Mouse (Mus musculus) kidney, postnatal 36 days (tissue): ENCODE results near the gene Lama5.

Experiments used
- DNase-seq, 2 experiments: peaks; one replicate each; pipeline ENCODE4 v3.0.0; 2021 to 2022; ENCODE audit warnings: mixed read lengths in 2 of 2

Lama5 gene

DNA sequence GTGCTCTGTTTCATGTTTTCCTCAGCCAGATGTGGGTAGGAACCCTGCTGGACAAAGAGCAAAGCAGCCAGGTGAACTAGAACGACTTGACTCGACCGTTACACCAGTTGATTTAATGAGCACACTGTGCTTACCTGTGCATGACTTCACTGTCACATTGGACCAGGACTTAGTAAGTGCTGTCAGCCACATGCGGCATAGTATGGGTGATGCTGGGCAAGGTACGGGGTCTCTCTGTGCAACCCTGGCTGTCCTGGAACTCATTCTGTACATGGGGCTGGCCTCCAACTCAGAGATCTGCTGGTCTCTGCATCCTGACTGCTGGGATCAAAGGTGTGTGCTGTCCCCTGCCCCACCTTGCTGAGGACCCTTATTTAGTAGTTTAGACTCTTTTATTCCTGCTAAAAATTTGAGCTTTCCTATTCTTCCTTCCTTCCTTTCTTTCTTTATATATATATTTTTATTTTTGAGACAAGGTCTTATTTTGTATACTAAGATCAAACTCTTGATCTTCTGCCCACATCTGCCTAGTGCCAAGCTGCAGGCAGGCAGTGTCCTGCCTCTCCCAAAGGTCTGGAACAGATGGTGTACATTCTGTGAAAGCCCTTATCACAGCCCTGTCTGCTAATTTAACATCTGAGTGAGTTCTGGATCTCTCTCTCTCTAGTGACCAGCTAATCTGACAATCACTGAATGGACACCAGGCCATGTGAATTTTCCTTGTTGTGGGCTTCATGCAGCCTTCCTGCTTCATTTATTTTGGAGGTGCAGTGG, 29.0 kb upstream of the Lama5 start:
- peak; percentile 38 to 40 for DNase-seq

DNA sequence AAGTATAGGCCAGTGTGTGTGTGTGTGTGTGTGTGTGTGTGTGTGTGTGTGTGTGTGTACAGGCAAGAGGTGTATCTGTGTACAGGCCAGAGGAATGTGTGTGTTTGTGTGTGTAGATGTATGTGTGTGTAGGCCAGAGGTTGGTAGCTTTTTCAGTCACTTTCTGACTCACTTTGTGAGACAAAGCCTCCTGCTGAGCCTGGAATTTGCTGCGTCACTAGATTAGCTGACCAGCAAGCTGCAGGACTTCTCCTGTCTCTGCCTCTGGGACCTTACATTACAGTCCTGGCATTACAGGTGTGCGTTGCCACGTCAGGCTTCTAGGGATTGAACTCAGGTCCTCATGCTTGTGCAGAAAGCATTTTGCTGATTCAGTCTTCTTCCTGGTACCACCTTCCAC, 26.2 kb upstream of the Lama5 start:
- no peak for DNase-seq

DNA sequence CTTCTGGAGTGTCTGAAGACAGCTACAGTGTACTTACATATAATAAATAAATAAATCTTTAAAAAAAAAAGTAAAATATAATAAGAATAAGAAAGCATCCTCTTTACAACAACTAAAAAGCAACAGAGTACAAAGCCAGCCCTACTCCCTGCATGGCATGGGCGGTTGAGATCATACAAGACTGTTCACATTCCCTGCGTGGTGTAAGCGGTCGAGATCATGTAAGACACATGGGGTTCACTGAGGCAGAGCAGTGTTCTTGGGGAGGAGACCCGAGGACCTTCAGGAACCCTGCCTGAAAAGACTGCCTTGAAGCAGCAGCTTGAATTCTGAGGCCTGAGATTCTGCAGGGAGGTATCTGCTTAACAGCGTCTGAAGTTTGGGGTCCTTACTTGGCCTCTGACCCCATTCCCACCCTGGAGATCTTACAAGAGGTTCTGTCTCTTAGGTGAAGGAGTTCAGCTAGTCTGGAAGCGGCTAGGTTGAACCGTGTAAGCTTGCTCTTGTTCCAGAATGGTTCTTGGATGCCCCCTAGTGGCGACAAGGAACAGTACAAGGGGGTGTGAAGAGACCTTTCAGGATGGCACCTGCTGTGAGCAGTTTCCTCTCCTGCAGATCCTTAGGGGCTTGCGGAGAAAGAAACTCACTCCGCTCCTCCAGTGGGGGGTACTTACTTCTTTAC, 25.4 kb upstream of the Lama5 start:
- DNase-seq: peak; percentile 85 to 88

DNA sequence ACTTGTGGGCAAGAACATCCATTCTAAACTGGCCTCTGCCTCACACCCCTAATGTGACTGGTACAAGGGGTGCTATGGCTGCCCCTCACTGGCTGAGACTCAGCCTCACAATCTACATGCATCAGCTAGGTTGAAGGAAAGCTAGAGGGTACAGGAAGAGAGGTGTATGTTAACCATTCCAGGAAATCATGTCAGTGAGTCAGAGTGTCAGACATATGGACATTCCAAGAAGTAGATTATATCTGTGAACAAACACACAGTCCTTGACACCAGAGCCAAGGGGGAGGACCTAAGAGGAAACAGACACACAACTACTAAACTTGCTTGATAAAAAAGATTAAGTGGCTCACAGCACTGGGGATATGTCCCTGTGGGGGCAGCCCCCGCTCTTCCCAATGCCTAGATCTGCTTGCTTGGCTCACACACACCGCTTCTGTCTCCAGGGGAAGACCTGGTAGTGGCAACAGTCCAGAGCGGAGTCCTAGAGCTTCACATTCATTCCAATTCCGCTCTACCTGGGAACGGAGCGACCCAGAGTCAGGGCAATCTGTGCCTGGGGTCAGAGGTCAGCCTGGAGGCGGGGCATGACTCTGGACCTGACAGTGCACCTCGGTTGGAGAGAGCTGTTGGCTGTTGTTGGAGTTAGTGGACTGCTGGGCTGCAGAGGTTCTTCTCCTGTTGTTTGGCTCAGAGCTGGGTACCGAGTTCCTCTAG, 23.4 kb upstream of the Lama5 start:
- peak; percentile 63 to 76 for DNase-seq

DNA sequence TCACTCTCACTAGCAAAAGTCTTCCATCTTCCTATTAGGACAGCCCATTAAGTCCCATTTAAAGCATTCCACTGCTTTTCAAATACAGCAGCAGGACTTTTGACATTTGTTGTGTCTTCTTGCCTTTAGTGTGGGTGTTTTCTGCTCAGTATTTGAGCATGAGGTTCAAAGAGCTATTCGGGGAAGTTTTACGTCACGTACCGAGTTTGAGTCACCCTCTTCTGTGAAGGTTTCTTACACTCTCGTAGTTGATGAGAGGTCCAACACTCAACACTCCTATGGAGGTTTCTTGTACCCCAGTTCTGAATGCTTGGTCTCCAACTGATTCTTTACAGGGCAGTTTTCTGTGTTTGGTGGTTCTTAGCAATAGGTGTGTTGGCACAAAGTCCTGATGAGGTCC, 22.3 kb upstream of the Lama5 start:
- DNase-seq: no peak

DNA sequence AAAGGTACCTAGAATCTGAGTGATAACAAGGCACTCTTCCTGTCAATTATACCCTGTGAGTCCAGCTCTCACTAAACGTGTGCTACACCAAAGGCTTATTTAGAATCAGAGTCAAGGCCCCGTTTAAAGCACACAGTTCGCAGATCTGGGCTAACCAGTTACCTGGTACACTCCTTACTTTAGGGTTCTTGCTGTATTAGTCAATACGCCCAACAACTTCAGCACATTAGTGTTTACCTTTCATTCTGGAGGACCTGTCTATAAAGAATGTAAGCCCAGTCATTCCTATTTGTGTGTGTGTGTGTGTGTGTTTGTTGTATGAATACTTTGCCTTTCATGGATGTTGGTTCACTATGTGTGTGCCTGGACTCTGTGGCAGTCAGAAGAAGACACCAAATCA, 17.4 kb upstream of the Lama5 start:
- DNase-seq: no peak

DNA sequence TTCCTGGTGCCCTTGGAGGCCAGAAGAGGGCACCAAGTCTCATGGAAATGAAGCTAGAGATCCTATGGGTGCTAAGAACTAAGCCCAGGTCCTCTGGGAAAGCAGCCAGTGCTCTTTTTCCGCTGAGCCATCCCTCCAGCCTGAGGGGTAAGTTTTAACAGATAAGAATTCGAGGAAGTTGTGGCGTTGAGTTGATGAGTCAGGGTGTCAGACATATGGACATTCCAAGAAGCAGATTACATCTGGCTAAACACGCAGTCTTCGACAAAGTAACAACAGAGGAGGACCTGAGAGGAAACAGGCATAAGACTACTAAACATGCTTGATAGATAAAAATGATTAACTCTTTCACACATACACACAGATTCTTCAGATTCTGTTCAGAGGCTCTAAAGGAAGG, 12.9 kb upstream of the Lama5 start:
- no peak for DNase-seq

DNA sequence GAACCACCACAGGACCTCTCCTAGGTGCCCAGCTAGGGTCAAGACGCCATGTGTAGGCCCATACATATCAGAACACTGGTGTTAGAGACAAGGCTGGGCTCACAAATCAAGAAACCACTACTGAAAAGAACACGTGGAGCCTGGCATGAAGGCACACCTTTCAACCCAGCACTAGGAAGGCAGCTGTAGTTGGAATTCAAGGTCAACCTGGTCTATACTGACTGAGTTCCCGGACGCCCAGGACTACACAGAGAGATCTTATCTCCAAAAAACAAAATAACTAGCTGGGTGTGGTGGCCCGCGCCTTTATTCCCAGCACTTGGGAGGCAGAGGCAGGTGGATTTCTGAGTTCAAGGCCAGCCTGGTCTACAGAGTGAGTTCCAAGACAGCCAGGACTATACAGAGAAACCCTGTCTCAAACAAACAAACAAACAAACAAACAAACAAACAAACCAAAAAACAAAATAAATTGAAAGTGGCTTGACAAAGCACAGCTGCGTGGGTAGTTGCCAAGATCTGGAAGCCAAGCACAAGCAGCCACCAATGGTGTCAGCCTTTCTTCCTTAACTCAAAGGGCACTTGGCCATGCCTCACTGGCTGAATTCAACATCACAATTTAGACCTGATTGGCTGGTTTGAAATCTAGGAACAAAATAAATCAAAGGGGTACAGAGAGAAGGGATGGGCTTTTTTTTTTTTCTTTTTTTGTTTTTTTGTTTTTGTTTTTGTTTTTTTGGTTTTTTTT, 12.1 kb upstream of the Lama5 start:
- peak in 1 of 2 experiments; percentile 59 for DNase-seq

DNA sequence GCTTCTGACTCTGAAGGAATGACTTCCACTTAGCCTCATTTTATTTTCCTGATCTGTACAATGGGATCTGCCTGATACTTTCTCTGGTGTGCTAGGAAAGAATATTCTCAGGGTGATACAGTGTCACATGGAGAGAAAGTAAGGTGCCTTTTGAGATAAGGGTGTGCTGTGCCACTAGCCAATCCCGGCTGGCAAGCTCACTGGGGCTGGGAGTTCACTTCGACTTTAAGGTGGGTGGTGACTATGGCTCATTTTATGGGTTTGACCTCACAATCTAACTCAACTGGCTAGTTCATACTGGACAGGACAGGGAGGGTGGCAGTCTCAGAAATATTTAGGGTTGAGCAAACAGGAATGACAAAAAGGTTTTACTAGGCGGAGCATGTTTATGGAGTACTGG, 11.3 kb upstream of the Lama5 start:
- DNase-seq: peak in 1 of 2 experiments; percentile 31

DNA sequence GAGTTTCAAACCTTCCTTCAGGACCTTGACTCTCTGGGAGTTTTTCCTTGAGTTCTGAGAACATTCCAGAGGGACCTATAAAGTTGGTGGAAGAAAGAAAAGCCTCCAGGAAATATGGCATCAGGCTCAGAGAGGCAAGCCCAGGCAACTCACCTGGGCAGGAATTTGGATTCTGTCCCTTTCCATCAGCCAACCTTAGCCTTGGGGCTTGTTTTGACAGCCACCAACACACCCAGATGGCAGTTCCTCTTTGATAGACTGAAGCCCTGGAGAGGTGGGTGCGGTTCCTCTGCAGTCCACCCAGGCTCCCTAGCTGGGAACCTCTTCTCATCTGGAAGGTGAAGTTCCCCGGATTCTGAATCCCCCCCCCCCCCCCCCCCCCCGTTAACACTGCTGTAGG, 10.8 kb upstream of the Lama5 start:
- DNase-seq: peak in 1 of 2 experiments; percentile 8

DNA sequence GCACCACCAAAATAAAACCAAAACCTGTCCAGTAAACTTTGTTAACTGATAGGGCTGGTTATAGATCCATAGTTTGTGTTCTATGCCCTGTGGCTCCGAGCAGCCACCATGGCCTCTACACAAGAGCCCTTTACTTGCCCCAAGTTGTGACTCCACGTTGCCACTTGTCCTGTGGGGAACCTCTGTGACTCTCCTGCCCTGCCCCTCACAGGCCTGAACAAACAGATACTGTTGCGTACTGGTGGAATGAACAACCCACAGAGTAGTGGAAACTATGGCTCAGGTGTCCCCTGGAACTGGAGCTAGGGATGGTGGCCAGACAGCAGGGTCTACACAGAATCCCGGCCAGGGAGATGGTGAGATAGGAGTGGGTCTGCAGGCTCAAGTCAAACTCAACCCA, 10.1 kb upstream of the Lama5 start:
- no peak for DNase-seq

DNA sequence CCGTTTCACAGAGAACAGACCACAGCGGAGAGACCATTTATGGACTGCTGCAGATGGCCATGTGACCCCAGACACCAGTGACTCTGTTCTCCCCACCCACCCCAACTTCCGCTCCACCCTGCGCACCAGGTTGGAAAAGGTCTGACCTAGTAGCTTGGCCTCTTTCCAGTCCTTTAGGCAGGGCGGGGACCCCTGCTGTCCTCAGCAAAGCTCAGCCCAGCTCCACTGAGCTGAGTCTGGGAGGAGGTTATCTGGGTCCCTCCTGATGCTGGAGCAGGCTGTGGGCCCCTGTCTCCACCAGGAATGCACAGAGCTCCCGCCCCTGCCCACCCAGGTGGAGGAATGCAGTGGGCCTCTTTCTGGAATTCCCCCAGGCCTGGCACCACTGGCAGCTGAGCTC, 9.3 kb upstream of the Lama5 start:
- DNase-seq: no peak

DNA sequence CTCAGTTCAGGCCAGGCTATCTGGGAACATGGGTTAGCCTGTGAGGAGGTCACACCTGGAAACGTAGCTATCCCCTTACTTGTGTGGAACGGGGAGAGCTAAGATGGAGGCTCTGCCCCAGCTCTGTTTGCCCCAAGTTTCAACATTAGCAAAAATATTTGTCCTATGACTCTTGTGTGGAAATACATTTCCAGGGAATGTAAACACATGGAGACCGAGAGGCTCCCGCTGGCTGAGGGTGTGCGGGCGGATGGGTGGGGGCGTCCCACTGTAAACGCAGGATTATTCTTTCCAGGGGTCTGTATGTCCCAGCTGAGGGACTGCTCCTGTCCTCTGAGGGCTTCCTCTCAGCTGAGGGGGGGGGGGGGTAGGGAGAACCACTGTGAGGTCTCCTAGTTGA, 8.7 kb upstream of the Lama5 start:
- no peak for DNase-seq

DNA sequence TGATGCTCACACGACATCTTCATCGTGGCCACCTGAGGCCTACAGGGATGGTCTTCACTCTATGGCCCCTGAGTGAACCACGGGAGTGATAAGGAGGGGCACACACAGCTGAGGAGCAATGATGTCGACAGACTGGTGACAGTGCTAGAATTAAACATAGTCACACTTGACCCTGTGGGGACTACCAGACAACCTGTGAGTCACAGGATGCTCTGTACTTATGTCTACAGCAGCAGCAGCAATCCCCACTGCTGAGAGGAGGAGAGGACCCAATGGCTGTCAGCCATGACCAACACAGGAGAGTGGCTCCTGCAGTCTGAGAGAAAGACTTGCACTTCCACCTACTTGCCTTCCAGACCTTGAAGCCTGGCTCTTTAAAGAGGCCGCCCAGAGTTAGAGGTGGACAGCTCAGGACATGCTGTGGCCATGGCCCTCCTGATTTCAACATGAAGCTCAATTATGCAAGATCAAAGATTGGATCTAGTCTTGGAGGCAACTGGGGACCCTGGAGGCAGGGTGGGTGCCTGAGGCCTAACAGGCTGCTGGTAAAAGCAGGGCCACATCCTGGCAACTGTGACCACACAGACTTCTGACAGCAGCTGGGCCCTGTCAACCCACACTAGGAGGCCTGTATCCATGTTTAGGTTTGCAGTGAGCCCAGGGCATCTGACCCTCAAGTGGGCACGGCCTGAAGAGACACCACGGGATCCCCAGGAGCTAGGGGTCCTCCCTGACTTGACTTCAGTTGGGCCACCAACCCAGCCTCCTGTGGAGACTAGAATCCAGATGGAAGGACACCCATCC, 7.6 kb upstream of the Lama5 start:
- no peak for DNase-seq

DNA sequence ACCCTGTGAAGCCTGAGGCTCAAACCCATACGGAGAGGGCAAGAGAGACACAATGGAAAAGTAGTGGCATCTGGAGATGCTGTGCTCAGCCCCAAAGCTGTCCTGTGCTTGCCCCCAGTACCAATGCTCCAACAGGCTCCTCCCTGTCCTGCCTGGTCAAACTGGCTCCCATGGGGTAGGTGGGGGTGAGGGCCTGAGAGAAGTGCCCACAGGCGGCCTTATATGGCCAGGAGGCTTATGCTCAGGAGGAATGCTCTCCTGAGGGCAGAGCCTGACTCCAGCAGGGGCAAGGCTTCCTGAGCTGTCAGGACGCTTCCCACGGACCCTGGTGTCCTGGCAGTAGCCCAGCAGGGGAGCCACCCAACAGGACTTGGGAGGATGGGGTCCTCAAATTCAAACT, 4.8 kb upstream of the Lama5 start:
- peak in 1 of 2 experiments; percentile 2 for DNase-seq

DNA sequence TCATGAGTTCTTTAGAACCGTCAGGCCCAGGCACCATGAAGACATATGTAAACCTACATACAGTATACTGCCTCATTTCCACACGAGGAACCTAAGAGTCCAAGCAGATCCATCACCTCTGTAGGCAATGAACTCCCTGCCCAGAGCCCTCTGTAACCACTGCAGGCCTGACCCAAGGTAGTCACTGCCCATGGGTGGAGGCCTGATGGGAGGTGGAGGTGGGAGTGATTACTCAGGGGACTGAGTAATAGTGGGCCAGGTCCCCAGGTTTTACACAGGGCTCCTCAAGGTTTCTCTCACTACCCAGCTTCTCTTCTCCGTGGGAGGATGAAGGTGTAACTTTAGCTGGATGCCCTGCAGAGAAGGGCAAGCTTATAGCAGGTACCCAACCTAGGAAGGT, 3.5 kb upstream of the Lama5 start:
- peak in 1 of 2 experiments; percentile 1 for DNase-seq

DNA sequence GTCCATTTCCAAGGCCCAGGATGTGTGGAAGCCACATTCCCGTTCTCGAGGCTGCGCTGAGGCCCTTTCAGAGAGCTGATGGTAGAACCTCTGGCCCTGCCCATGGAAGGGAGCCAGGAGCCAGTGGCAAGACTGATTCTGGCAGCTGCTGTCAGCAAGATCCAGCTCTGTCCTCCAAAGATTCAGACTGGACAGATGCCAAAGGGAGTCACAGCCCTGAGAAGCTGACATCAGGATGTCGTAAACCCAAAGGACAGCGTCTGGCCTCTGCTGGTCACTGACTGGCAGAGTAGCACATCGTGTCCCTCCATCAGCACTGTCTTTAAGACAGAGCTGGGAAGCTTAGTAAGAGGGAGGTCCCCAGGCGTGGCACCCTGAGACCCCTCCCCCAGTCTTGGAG, 2.9 kb upstream of the Lama5 start:
- DNase-seq: peak; percentile 78 to 86

DNA sequence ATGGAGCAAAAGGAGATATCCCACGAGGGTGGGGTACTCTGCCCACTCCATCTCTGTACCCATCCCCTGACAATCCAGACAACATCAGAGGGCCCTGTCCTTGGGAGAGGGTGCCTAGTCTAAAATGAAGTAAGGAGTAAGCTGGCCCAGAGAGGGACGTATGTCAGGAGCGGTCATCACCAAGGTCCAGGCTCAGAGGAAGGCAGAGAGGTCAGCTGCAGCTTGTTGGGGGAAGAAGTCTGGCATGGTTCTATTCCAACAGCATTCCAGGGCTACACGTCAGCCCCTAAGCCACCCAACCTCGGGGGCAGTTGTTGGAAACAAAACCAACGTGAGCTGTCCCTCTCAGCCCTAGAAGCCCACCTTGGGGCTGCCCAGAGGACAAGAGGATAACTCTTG, 2.4 kb upstream of the Lama5 start:
- DNase-seq: no peak

DNA sequence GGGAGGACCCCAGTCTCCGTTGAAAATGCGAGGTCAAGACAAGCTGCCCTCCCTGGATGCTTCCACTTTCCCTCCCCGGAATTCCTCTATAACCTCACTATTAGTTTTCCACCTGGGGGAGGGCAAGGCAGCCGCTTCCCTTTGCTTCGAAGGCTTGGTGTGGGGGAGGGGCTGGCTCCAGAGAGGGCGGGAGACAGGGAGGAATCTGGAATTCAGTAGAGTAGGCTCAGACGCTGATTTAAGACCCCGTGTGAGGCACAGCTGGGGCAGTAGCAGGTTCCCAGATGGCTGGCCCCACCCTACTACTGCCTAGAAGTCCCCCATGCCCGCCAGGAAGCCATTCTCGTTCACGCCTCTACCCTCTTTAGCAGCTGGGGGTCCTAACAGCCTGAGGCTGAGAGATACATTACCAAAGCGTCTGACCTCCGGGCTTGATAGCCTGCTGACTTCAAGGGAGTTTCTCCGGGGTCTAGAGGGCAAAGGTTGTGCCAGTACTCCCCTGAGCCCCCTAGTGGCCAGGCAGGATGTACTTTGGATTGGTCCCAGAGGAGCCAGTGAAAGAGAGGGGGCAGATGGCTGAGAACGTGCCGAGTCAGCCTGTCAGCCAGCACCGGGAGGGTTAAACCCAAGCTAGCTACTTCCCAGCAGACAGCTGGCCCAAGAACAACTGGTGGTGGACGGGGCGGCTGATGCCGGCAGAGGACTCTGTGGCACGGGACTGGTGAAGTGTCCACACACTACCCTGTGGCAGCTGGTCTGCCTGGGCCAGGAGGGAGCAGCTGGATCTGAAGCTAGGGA, 1.8 kb upstream of the Lama5 start:
- DNase-seq: peak; percentile 86 to 88

DNA sequence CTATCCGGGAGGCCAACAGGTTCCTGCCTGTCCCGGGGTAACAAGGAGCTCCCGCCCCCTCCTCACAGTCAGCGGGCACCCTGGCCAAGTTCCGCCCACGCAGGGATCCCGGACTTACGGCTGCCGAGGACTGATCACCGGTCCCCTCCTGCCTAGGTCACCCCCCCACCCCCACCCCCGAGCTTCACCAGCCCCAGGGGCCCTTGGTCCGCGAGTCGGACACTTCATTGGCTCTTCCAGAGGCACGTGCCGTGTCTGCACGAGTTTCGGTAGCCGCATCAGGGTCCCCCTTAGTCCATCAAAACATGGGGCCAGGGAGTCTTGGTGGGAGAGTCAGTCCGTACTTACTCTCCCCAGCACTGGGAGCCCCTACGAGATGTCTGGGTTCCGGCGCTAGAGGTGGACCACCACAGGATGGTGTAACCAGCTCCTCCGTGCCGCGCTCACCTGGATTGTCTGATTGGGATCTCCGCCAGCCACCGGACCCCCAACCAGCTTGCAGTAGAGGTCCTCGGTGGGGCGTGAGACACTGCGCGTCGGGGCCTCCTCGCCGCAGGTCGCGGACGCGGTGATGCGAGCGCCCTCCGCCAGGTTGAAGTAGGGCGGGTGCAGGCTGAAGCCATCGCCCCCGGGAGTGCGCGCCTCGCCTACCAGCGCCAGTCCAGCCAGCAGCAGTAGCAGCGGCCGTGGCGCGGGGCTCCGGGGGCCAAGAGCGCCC, 456 bp downstream of the Lama5 start:
- DNase-seq: peak; percentile 67 to 76

DNA sequence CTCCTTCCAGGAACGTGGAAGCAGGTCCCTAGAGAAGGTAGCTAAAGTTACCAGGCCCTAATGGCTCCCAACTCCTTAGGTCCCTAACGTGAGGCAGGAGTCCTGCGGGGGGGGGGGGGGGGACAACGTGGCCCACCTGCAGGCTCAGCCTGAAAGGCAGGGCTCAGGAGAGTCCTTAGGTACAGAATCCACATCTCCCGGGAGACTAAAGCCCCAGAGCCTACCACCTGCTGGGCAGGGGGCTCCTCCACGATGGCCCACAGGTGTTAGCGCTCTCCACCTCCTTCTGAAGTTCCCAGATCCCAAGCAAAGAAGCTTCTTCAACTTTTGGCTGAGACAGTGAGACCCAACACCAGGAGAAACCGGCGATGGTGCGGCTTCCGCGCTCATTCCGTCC, 1.0 kb downstream of the Lama5 start:
- DNase-seq: no peak
